Mouse (Mus musculus) bone marrow, adult 2 months (tissue): ENCODE measurements around the gene Vmn1r204.

Experiments used
- CTCF ChIP-seq: fragments of 200-500 bp; IDR thresholded peaks from 2 replicates; pipeline ENCODE4 v1.5.1; 2011; ENCODE audit warnings: low read length, control low read depth; ENCODE audit not compliant: control insufficient read depth, insufficient read depth
- POLR2A ChIP-seq: fragments of 200-500 bp; IDR thresholded peaks from 2 replicates; pipeline ENCODE4 v1.6.1; 2011; ENCODE audit warnings: low read depth, mild to moderate bottlenecking, control low read depth, low read length, borderline replicate concordance; ENCODE audit not compliant: control insufficient read depth

DNA sequence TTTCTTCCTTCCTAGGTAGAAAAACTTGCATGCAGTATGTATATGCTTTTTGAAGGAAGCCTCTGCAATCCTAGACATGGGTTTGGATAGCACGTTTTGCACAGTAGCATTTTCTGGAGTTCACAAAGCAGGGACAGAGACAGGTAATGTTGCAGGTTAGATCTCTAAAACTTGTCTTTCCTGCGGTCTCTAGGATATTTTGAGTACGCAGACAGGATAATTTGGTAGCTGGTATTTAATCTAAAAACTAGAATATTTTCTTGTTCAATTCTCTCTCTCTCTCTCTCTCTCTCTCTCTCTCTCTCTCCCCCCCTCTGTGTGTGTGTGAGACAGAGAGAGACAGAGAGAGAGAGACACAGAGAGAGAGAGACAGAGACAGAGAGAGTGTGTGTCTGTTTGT is 39.9 kb downstream of the Vmn1r204 start, which contains the start of gene Vmn1r205:
- no peak for TF ChIP-seq POLR2A
- no peak for TF ChIP-seq CTCF
